Mouse (Mus musculus): Measurements from ENCODE around the gene Adgrl3. TPM values are rescaled to one million over a fixed set of nuclear protein-coding genes. Genes with fewer than 3 reads are reported as not detected.

The Adgrl3 gene
- total RNA-seq, 2 experiments from 2014 or later = 224 to 242 TPM

DNA sequence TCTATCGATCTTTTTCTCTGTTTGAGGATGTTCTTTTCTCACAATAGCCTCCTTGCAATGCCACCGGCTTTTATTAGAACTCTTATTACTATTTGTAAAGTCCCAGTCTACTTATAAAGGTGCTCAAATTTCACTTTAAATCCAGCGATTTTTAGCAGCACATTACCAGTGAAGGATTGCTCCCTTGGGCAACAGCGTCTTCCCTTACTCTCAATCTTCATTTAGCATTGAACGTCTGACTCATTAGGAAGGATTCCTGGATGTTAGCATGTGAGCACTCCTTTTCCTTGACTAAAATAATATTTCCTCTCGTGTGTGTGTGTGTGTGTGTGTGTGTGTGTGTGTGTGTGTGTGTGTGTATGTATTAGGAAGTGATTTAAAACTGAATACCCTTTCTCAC lies 578.1 kb downstream of the Adgrl3 start:
- no peak for DNase-seq (ENCODE audit: low spot score in 2 of 2)
- intact Hi-C loops (cut with DNase I) = no loop called here

- intact Hi-C loops (cut with DNase I) = no loop called here
- no peak for DNase-seq (ENCODE audit: low spot score in 2 of 2)
These were observed 583.0 kb downstream of the Adgrl3 start for GRCm38 (mm10) chr5:81602889-81603288.

- intact Hi-C loops (cut with DNase I) = no loop called here
These were observed 585.7 kb downstream of the Adgrl3 start for GRCm38 (mm10) chr5:81605646-81606045.

DNA sequence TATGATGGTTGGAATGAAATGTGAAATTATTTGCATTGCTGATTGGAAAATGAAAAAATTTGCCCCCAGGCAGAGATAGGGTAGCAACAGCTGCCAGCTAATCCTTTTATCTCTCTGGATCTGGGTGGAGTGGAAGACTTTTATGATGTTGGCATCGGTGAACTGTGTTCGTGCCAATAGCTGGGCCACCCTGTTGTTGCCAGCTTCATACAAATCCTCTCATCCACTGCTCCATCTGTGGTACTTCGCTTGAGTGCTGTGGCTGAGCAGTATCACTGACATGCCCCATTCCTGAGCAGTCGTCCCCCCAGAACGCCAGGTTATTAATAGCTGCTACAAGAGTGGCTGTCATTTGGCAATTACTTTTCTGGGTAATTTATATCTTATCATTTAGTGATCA lies 590.3 kb downstream of the Adgrl3 start:
- DNase-seq (ENCODE audit: low spot score in 2 of 2) = no peak
- intact Hi-C loops (cut with DNase I) = no loop called here

More at GRCm38 (mm10) chr5:81605646-81606045, 585.7 kb downstream of the Adgrl3 start:
- DNase-seq (ENCODE audit: low spot score in 2 of 2) = no peak

- no peak for DNase-seq (ENCODE audit: low spot score in 2 of 2)
- intact Hi-C loops (cut with DNase I) = no loop called here
These were observed 594.7 kb downstream of the Adgrl3 start for GRCm38 (mm10) chr5:81614674-81615073.

- intact Hi-C loops (cut with DNase I) = no loop called here
- no peak for DNase-seq (ENCODE audit: low spot score in 2 of 2)
These were observed 601.2 kb downstream of the Adgrl3 start for GRCm38 (mm10) chr5:81621106-81621505.

DNA sequence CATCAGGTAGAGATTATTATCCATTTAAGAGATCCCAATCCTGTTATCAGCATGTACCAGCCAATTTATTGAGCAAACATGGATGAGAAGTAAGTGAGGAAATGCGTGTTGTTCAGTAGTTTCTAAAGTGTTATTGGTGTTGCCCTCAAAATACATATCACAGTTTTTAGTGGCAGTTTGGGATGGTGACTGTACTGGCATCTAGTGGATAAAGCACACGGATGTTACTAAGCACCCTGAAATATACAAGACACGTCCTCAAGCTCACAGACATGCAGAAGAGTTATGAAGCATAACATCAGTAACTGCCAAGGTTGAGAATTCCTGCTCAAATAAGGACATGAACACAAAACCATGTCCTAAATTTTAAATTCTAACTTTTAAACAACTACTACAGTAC lies 601.8 kb downstream of the Adgrl3 start:
- no peak for DNase-seq (ENCODE audit: low spot score in 2 of 2)
- intact Hi-C loops (cut with DNase I) = no loop called here

GRCm38 (mm10) chr5:81623846-81624245 lies 603.9 kb downstream of the Adgrl3 start:
- intact Hi-C loops (cut with DNase I) = no loop called here

DNA sequence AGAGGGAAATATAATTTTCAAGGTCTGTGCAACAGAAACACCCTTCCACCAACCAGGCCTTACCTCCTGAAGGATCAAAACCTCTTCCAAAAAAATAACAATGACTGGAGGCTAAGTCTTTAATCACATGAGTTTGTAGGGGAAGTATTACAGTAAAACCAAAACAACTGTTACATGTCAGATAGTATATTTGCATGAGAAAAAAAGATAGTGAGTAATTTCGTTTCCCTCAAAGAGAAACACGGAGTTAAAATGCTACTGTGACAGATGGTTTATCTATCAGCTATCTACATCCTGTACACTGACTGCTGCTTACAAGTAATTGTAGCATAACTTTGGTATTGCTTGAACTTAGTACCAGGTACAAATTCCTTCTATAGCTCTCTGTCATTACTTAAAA lies 616.2 kb downstream of the Adgrl3 start:
- no peak for DNase-seq (ENCODE audit: low spot score in 2 of 2)
- intact Hi-C loops (cut with DNase I) = no loop called here

More at GRCm38 (mm10) chr5:81623846-81624245, 603.9 kb downstream of the Adgrl3 start:
- no peak for DNase-seq (ENCODE audit: low spot score in 2 of 2)

GRCm38 (mm10) chr5:81638422-81638821 lies 618.5 kb downstream of the Adgrl3 start:
- intact Hi-C loops (cut with DNase I) = no loop called here
- no peak for DNase-seq (ENCODE audit: low spot score in 2 of 2)

GRCm38 (mm10) chr5:81640118-81640517 lies 620.2 kb downstream of the Adgrl3 start:
- DNase-seq (ENCODE audit: low spot score in 2 of 2) = no peak
- intact Hi-C loops (cut with DNase I) = no loop called here

- DNase-seq (ENCODE audit: low spot score in 2 of 2) = no peak
- intact Hi-C loops (cut with DNase I) = no loop called here
These were observed 625.6 kb downstream of the Adgrl3 start for GRCm38 (mm10) chr5:81645557-81645956.

- DNase-seq (ENCODE audit: low spot score in 2 of 2) = no peak
- intact Hi-C loops (cut with DNase I) = no loop called here
These were observed 634.0 kb downstream of the Adgrl3 start for GRCm38 (mm10) chr5:81653941-81654340.

DNA sequence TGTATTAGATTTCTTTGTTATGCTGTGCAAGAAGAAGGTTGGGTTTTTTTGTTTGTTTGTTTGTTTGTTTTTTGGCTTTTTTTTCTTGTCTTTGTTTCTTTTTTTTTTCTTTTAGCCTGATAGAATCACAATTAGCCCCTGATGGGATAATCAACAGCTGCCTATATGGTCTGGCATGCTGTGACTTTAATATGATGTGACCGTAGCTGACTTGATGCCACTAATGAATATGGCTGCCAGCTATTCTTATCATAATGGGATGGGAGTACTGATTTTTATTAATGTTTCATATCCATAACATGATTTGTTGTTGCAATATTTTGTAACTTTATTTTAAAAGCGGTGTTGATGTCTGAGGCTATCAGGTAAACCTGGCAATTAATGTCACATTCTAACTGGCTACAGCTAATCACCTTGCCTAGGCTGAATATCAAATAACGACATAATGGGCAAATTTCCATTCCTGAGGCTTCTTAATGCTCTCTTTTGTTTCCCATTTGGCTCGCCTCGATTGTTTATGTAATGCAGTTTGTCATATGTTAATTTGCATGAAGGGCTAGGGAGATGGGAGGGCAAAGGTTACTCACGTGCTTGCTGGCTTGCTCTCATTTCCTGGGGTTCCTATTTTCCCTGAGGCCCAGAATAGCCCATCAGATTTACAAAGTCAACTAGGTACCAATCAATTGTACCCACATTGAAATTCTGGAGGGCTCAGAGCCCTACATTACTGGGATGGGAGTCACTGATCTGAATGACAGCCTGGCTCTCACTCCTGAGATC lies 641.9 kb downstream of the Adgrl3 start:
- intact Hi-C loops (cut with DNase I) = no loop called here

DNA sequence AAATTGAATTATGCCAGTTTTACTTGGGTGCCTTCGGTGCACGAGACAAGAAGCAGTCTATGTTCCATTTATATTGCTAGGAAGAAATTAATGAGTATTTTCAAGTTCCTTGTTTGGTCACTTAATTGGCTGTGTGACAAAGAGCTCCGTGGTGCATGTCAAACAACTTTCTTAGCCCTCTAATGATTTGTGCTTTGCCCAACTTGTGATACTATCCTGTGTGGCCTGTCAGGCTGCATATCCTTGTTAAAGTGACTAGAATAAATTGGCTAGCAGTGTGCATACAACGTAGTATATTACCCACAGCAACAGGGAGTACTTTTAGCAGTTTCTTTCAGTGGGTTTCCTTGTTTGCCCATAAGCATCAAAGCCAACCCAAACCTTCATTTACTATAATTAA lies 651.1 kb downstream of the Adgrl3 start:
- DNase-seq (ENCODE audit: low spot score in 2 of 2) = no peak
- intact Hi-C loops (cut with DNase I) = no loop called here

More for the DNA sequence above, 641.9 kb downstream of the Adgrl3 start:
- no peak for DNase-seq (ENCODE audit: low spot score in 2 of 2)

DNA sequence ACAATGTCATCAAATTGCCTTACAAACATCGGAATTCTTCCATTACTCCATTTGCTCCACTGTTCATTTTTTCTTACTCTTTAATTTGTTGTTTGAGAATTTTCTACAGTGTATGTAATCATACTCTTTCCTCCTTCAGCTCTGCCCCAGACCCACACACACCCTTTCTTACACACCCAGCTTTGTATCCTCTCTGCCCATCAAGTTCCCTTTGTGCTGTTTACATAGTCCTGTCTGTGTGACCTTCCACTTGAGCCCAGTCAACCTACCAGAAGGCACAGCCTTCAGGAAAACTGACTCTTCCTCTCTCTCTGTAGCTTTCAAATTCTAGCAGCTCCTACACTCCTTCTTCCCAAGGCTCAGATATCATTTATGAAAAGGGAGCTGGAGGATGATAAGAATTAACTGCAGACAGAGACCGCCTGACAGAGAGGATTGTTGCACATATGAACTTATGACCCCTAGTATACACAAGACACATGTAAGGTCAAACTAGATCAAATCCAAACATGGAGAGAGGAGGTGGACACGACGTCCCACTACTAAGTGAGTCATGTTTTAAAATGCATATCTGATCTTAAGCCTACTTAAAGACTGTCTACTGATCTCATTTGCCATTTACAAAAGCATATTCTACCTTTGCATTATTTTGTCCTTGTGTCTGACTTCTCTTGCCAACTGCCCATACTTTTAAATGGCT lies 654.5 kb downstream of the Adgrl3 start:
- intact Hi-C loops (cut with DNase I) = no loop called here
- no peak for DNase-seq (ENCODE audit: low spot score in 2 of 2)

DNA sequence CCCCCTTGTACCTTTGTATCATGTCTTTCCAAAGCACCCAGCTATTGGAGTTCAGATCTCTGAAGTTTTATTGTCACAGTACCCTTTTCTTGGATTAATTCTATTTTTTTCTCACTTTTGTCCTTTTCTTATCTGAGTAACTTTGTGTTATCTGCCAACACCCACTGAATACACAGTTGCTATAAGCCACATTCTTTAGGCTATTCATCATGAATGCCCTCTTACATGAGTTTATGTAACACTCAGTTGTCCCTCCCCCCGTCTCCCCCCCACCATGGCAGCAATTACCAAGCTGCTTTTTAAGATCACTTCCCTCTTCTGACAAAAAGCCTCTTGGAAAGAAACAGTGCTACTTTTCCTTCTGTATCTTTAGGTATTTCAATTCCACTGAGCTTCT lies 655.0 kb downstream of the Adgrl3 start:
- intact Hi-C loops (cut with DNase I) = no loop called here
- no peak for DNase-seq (ENCODE audit: low spot score in 2 of 2)

DNA sequence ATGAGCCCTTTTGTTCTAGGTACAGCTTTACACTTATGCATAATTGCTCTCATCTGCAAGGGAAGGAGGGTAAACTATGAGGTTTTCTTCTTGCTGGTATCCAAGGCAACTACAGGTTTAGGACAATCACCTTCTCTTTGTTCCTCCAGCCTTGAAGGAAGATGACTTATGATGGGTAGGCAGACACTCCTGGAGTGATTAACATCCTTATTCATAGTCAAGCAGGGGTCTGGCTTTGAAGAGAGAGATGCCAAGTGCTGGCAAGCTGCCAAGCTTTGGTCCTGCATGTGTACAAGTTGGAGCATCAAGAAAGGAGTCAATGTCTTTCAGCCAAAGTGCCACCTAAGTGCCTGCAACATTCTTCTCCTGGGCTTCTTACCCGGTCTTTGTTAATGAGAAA lies 657.0 kb downstream of the Adgrl3 start:
- no peak for DNase-seq (ENCODE audit: low spot score in 2 of 2)
- intact Hi-C loops (cut with DNase I) = no loop called here

DNA sequence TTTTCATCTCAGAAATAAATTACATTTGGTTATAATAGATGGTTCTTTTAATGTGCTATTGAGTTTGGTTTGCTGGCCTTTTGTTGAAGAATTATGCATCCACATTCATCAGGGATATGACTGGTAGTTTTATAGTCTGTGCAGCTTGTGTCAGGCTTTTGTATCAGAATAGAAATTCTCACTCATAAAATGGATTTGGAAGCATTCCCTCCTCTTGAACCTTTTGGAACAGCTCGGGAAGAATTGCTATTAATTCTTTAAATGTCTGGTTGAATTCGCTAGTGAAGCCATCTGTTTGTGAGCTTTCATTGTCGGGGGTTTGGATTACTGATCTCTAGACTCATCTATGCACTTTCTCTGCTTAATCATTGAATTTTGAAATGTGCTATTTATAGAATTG lies 666.3 kb downstream of the Adgrl3 start:
- intact Hi-C loops (cut with DNase I) = no loop called here
- DNase-seq (ENCODE audit: low spot score in 2 of 2) = no peak

DNA sequence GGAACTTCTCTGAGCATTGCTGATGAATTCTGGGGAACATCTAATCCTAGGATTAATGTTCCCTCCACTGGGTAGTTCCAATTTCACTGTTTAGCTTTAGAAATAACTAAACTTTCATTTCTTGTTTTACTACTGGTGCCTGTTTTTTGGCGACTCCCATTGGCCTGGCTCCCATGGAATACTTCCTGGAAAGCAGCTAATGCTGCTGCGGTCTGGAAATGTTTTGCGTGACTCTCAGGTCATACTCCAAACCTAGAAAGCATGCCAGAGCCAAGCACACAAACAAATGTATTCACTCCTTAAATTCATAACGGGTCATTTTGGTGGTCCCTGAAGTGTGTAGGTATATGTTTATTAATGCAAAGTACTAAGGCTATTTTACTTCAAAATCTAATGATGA lies 666.9 kb downstream of the Adgrl3 start:
- no peak for DNase-seq (ENCODE audit: low spot score in 2 of 2)
- intact Hi-C loops (cut with DNase I) = no loop called here

GRCm38 (mm10) chr5:81729620-81730019 lies 709.7 kb downstream of the Adgrl3 start:
- DNase-seq (ENCODE audit: low spot score in 2 of 2) = no peak
- intact Hi-C loops (cut with DNase I) = no loop called here
